Mouse (Mus musculus) liver, embryonic 16.5 days (tissue): ENCODE data around the gene Tle4. TPM values are rescaled to one million over a fixed set of nuclear protein-coding genes. Genes with fewer than 3 reads are reported as not detected.

Experiments
- ATAC-seq: fragments of 200-750 bp; cut with Nextera tagmentation; 2 replicates; pipeline ENCODE4 v1.8.0; 2017; ENCODE audit warnings: low read depth, mild to moderate bottlenecking, moderate number of reproducible peaks, moderate library complexity
- H3K27ac ChIP-seq: fragments of 300-500 bp; sonication (generic); 2 replicates; pipeline ENCODE4 v1.5.1; 2014; ENCODE audit warnings: mild to moderate bottlenecking, low read length
- H3K27me3 ChIP-seq: fragments of 300-500 bp; sonication (generic); 2 replicates; pipeline ENCODE4 v1.6.1; 2014; ENCODE audit warnings: low read depth, low read length, mixed read lengths; ENCODE audit not compliant: control insufficient read depth, insufficient read depth
- H3K36me3 ChIP-seq: fragments of 300-500 bp; sonication (generic); 2 replicates; pipeline ENCODE4 v1.6.1; 2014; ENCODE audit warnings: mild to moderate bottlenecking; ENCODE audit not compliant: control insufficient read depth, insufficient read depth
- H3K4me1 ChIP-seq: fragments of 300-500 bp; sonication (generic); 2 replicates; pipeline ENCODE4 v1.6.1; 2014; ENCODE audit warnings: low read depth, low read length, mixed read lengths; ENCODE audit not compliant: control insufficient read depth
- H3K4me2 ChIP-seq: fragments of 300-500 bp; sonication (generic); 2 replicates; pipeline ENCODE4 v1.6.1; 2014; ENCODE audit warnings: low read depth, low read length, mixed read lengths
- H3K4me3 ChIP-seq: fragments of 300-500 bp; sonication (generic); 2 replicates; pipeline ENCODE4 v1.5.1; 2014; ENCODE audit warnings: low read depth, mild to moderate bottlenecking, low read length
- H3K9ac ChIP-seq: fragments of 300-500 bp; sonication (generic); 2 replicates; pipeline ENCODE4 v1.6.1; 2014; ENCODE audit warnings: low read depth, low read length
- H3K9me3 ChIP-seq: fragments of 300-500 bp; sonication (generic); replicated peaks from 2 replicates; pipeline ENCODE4 v1.6.1; 2016; ENCODE audit warnings: low read length; ENCODE audit not compliant: control insufficient read depth
- WGBS: fragments of 180-500 bp; shearing (Covaris S2); extraction: QIAGEN DNeasy Blood & Tissue Kit; methylation state at CpG from one replicate; pipeline ENCODE4 v1.1.7; 2014; ENCODE audit not compliant: insufficient replicate concordance; 5-methylcytosine and 5-hydroxymethylcytosine counted together
- polyA plus RNA-seq: library from polyadenylated mRNA; unstranded; fragments of >200 nt; fragmentation: Nextera tagmentation; extraction: Ambion mirVana; gene quantifications from 2 replicates; pipeline ENCODE4 v1.2.1, GENCODE M21; 2015

The Tle4 gene
- polyA plus RNA-seq, 1 experiment from 2014 or later: 2.9 TPM

DNA sequence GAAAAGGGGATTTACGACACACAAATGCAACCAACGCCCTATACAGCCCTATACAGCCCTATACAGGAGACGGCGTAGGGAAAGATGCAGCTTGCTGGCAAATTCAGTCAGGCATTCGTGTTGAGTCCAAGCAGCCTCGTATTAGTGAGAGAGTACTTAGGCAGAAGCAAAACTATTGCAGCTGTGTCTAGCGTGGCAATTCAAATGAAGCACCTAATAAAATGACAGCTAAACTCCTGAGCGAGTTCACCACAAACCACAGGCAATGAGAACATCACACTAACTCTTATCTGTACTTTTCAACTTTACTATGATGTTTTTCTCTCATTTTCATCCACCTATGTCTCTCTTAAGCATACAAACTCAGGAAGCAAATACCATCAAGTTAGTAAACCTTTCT lies 131.8 kb downstream of the Tle4 start:
- H3K27me3 ChIP-seq: no peaks in the 10 kb centered on the region
- H3K9me3 ChIP-seq: no peaks in the 10 kb centered on the region
- no peak overlapping the region for H3K4me3 ChIP-seq
- H3K4me1 ChIP-seq: no peaks in the 10 kb centered on the region
- H3K36me3 ChIP-seq: peaks cover 12% of the 10 kb centered on the region
- H3K4me2 ChIP-seq: no peak overlapping the region
- WGBS: 68% methylated on average over 8 of the region's 8 CpGs
- no peak overlapping the region for H3K9ac ChIP-seq
- H3K27ac ChIP-seq: no peak overlapping the region
- ATAC-seq: no peak

- H3K36me3 ChIP-seq: peaks cover 12% of the 10 kb centered on the region
- no peak overlapping the region for H3K4me3 ChIP-seq
Observed at GRCm38 (mm10) chr19:14463281-14464079, 134.4 kb downstream of the Tle4 start.

GRCm38 (mm10) chr19:14453486-14453885 lies 144.4 kb downstream of the Tle4 start:
- 84% methylated on average over 10 of the region's 10 CpGs for WGBS
- H3K27me3 ChIP-seq: no peaks in the 10 kb centered on the region
- H3K36me3 ChIP-seq: peaks cover 7% of the 10 kb centered on the region

More at GRCm38 (mm10) chr19:14463281-14464079, 134.4 kb downstream of the Tle4 start:
- Histone ChIP-seq H3K4me2 (no peak overlapping the region), H3K4me1 (no peaks in the 10 kb centered on the region), H3K27ac (no peak overlapping the region), H3K9me3 (no peaks in the 10 kb centered on the region), H3K27me3 (no peaks in the 10 kb centered on the region), H3K9ac (no peak overlapping the region)
- ATAC-seq: no peak
- WGBS: 79% methylated on average over 5 of the region's 5 CpGs

DNA sequence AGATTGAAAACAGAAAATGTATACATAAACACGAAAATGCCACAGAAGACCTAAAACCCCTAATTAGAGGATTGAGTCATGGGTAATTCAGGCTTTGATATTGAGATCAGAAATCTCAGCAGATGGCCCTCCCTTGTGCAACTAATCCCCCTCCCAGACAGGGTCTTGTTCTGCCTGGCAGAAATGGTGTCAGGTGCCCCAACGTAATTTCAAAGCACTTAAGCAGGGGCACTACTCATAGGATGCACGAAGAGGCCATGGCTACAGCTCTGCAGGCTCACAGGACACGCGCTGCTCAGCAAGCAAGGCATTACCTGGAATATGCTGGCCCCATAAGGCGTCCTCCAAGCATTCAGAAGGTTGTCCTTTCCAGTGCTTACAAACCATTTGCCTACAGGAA lies 146.5 kb downstream of the Tle4 start:
- Histone ChIP-seq H3K36me3 (peaks cover 3% of the 10 kb centered on the region), H3K4me1 (no peaks in the 10 kb centered on the region), H3K27ac (no peak overlapping the region), H3K9ac (no peak overlapping the region), H3K9me3 (no peaks in the 10 kb centered on the region), H3K27me3 (no peaks in the 10 kb centered on the region), H3K4me2 (no peak overlapping the region), H3K4me3 (no peak overlapping the region)
- no peak for ATAC-seq
- 80% methylated on average over 6 of the region's 6 CpGs for WGBS

More at GRCm38 (mm10) chr19:14453486-14453885, 144.4 kb downstream of the Tle4 start:
- ATAC-seq: no peak
- Histone ChIP-seq H3K4me1 (no peaks in the 10 kb centered on the region), H3K27ac (no peak overlapping the region), H3K4me3 (no peak overlapping the region), H3K4me2 (no peak overlapping the region), H3K9me3 (no peaks in the 10 kb centered on the region), H3K9ac (no peak overlapping the region)

DNA sequence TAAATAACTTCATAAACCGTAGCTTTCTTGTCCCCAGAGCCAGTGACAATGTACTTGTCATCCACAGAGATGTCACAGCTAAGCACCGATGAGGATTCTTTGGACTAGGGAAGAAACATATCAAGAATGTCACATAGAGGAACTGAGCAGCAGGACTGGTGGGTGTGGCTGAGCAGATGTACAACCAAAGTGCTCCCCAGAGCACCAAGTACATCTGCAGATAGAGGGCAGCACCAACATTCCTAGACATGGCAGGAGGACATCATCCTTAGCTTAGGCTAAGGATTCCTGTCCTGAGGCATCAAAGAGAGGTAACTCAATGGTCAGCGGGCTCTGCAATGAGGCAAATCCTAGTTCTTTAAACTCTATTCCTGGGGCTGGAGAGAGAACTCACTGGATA lies 148.1 kb downstream of the Tle4 start:
- H3K9me3 ChIP-seq: no peaks in the 10 kb centered on the region

DNA sequence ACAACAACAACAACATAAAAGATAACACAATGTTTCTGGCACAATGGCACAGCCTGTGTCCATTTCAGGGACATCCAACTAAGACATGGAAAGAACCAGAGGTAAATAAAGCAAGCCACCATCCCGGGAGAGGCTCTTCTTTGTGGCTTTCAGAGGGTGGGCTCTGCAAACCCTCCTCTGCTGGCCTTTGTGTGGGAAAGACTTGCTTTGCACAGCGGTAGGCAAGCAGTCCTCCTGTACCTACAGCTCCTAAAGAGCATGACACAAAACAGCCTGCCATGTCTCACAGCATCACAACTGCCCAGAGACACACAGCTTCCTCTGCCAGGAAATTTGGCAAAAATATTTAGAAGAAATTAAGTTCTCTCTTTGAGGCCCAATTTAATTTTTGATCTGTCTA lies 149.3 kb downstream of the Tle4 start:
- Histone ChIP-seq H3K4me3 (no peak overlapping the region), H3K9ac (no peak overlapping the region), H3K27ac (no peak overlapping the region), H3K9me3 (no peaks in the 10 kb centered on the region), H3K36me3 (peaks cover 3% of the 10 kb centered on the region; the same call in 1 of the 2 replicates), H3K4me2 (no peak overlapping the region), H3K4me1 (no peaks in the 10 kb centered on the region), H3K27me3 (no peaks in the 10 kb centered on the region)
- 79% methylated on average over 2 of the region's 2 CpGs for WGBS
- ATAC-seq: no peak

More for the DNA sequence above, 148.1 kb downstream of the Tle4 start:
- no peak for ATAC-seq
- Histone ChIP-seq H3K27ac (no peak overlapping the region), H3K4me2 (no peak overlapping the region), H3K36me3 (peaks cover 3% of the 10 kb centered on the region), H3K4me3 (no peak overlapping the region), H3K9ac (no peak overlapping the region), H3K4me1 (no peaks in the 10 kb centered on the region), H3K27me3 (no peaks in the 10 kb centered on the region)
- 70% methylated on average over 3 of the region's 3 CpGs for WGBS

DNA sequence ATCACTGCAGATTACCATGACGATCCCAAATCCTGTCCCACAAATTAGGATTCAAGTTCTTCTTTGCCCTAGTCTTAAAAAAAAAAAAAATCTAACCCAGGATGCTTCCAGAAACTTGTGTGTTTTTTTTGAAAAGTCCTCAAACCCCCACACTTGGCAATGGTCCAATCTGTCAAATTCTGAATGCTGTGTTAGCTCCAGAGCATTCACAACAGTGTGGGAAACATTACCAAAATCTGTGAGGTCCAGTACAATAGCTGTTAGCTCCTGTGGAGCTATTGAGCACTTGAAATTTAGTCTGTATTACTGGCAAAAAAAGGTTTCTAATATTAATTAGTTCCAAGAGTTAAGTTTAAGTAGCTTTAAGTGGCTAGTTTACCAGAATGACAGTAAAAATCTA lies 150.4 kb downstream of the Tle4 start:
- ATAC-seq: no peak
- no peak overlapping the region for H3K4me3 ChIP-seq
- no peak overlapping the region for H3K9ac ChIP-seq
- H3K36me3 ChIP-seq: peaks cover 3% of the 10 kb centered on the region; the same call in 1 of the 2 replicates
- H3K27ac ChIP-seq: no peak overlapping the region
- H3K27me3 ChIP-seq: no peaks in the 10 kb centered on the region
- H3K9me3 ChIP-seq: no peaks in the 10 kb centered on the region
- 86% methylated on average over 1 of the region's 1 CpGs for WGBS
- H3K4me1 ChIP-seq: no peaks in the 10 kb centered on the region
- H3K4me2 ChIP-seq: no peak overlapping the region

GRCm38 (mm10) chr19:14441861-14442260 lies 156.0 kb downstream of the Tle4 start:
- Histone ChIP-seq H3K27ac (no peak overlapping the region), H3K36me3 (no peaks in the 10 kb centered on the region), H3K27me3 (no peaks in the 10 kb centered on the region), H3K4me3 (no peak overlapping the region), H3K4me2 (no peak overlapping the region), H3K4me1 (no peaks in the 10 kb centered on the region), H3K9ac (no peak overlapping the region), H3K9me3 (no peaks in the 10 kb centered on the region)
- ATAC-seq: no peak
- 79% methylated on average over 5 of the region's 5 CpGs for WGBS

DNA sequence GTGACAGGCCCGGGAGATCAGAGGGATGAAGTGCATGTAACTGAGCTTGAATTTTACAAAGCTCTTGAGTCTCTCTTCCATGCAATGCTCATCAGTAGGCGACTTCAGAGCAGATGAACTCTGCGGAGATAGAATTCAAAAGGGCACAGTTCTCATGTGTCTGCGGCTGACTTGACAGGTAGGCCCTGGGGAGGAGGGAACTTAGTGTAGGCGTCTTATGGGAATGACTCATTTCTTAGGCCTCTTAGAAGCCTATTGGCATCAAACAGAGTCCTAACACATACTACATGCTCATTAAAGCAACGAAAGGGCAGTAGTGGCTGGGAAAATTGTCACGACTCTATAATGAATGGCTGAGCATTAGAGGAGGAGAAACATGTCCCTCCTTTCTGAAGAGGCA lies 160.6 kb downstream of the Tle4 start:
- Histone ChIP-seq H3K4me2 (no peak overlapping the region), H3K9me3 (no peaks in the 10 kb centered on the region), H3K27ac (no peak overlapping the region), H3K4me3 (no peak overlapping the region), H3K9ac (no peak overlapping the region), H3K27me3 (no peaks in the 10 kb centered on the region), H3K4me1 (no peaks in the 10 kb centered on the region), H3K36me3 (no peaks in the 10 kb centered on the region)
- no peak for ATAC-seq
- WGBS: 71% methylated on average over 7 of the region's 7 CpGs
